Mouse (Mus musculus) myocyte (in vitro differentiated cells): ENCODE data around the gene Fchsd2.

ENCODE experiments used
- MYOD1 ChIP-seq, 3 experiments: IDR thresholded peaks; one replicate each; pipeline ENCODE4 v1.6.1; 2011; ENCODE audit warnings: control low read depth in 2 of 3, low read depth in 2 of 3, mild to moderate bottlenecking in 2 of 3, moderate library complexity in 1 of 3; ENCODE audit not compliant: insufficient read length in 2 of 3, control insufficient read depth in 1 of 3
- POLR2A ChIP-seq: IDR thresholded peaks from one replicate; pipeline ENCODE4 v1.6.1; 2011; ENCODE audit warnings: low read depth, mild to moderate bottlenecking, control low read depth, moderate library complexity; ENCODE audit not compliant: insufficient read length

DNA sequence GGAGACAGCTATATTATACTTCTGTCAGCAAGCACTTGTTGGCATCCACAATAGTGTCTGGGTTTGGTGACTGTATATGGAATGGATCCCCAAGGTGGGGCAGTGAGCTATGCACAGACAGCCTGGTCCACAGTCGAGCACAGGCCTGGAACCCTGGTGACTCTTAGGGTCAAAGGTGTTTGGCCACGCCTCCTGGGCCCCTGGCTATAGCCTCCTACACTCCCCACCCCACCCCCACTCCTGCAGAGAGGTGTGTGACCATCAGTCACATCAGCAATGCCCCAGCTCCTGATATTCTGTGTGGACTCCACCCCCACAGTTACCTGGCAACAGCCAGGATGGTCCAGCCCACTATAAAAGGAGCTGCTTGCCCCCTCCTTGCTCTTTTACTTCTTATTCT lies 73.9 kb downstream of the Fchsd2 start:
- TF ChIP-seq MYOD1 (IDR thresholded peaks at IDR 0.05; ENCODE audit: control insufficient read depth in 1 of 3, insufficient read length in 2 of 3, low read depth in 2 of 3) (no peak), POLR2A (no peak)
